ENCODE assay signal across 8 mouse cellular contexts in genomic region chr10:63424475-63424814, GRCm38 (mm10). TPM values are rescaled to one million over a fixed set of nuclear protein-coding genes. Genes with fewer than 3 reads are reported as not detected.
DNase-seq lines count a peak whose midpoint lies in the region; ATAC-seq and TF ChIP-seq lines count a peak whose summit lies in the region.
"Had no signal": no experiment of that assay in that cellular context is flagged by ENCODE, and none has a peak within 500 bp of the region (broad histone marks: within the 10 kb centered on the region; RNA-seq: fewer than 3 reads in every experiment).

No protein-coding gene starts in this region.

- no peaks in the 10 kb centered on the region for H3K27me3 ChIP-seq in ES-Bruce4 (ENCODE audit: control insufficient read depth, insufficient read depth, low read length, poor library complexity, severe bottlenecking)
- no peaks in the 10 kb centered on the region; the same call in 1 of the 2 replicates for H3K27me3 ChIP-seq in liver, embryonic 12.5 days (replicated peaks)
- no peaks in the 10 kb centered on the region for H3K27me3 ChIP-seq in forebrain, embryonic 12.5 days

- H3K27ac ChIP-seq in ES-Bruce4 (ENCODE audit: insufficient read depth, low read length): no peak overlapping the region
- H3K27ac ChIP-seq in liver, embryonic 12.5 days: peak overlapping the region; percentile 81
- no peak overlapping the region for H3K27ac ChIP-seq in forebrain, embryonic 12.5 days

- no peaks in the 10 kb centered on the region for H3K9me3 ChIP-seq in ES-Bruce4 (replicated peaks; ENCODE audit: control insufficient read depth, insufficient read depth, low read length, poor library complexity, severe bottlenecking)
- no peaks in the 10 kb centered on the region for H3K9me3 ChIP-seq in liver, embryonic 12.5 days (replicated peaks)
- no peaks in the 10 kb centered on the region for H3K9me3 ChIP-seq in forebrain, embryonic 12.5 days

- no peak overlapping the region for H3K9ac ChIP-seq in ES-Bruce4 (ENCODE audit: low read depth, poor library complexity, severe bottlenecking)
- no peak overlapping the region for H3K9ac ChIP-seq in liver, embryonic 12.5 days
- no peak overlapping the region for H3K9ac ChIP-seq in forebrain, embryonic 12.5 days

- H3K4me2 ChIP-seq in liver, embryonic 12.5 days: no peak overlapping the region
- no peak overlapping the region for H3K4me2 ChIP-seq in forebrain, embryonic 12.5 days

- no peak overlapping the region for H3K4me3 ChIP-seq in ES-Bruce4 (ENCODE audit: low read depth, low read length)
- no peak overlapping the region for H3K4me3 ChIP-seq in liver, embryonic 12.5 days
- H3K4me3 ChIP-seq in forebrain, embryonic 12.5 days (replicated peaks): no peak overlapping the region

- H3K4me1 ChIP-seq in ES-Bruce4 (ENCODE audit: control insufficient read depth, insufficient read depth, low read length): no peaks in the 10 kb centered on the region
- peaks cover 33% of the 10 kb centered on the region for H3K4me1 ChIP-seq in liver, embryonic 12.5 days
- no peaks in the 10 kb centered on the region; the same call in 1 of the 2 replicates for H3K4me1 ChIP-seq in forebrain, embryonic 12.5 days

- TF ChIP-seq EP300 in ES-Bruce4 (IDR thresholded peaks at IDR 0.05; ENCODE audit: insufficient read depth, low read depth, low read length): no peak

- DNase-seq in kidney, adult 9 months: peak; percentile 48
- DNase-seq in kidney, adult 11 months: no peak
- peak; percentile 17 for DNase-seq in adrenal gland, postnatal 25 days
- peak; percentile 55 to 58 for DNase-seq in spleen, postnatal 36 days (ENCODE audit: low spot score in 2 of 2)

- no peaks in the 10 kb centered on the region for H3K36me3 ChIP-seq in ES-Bruce4 (ENCODE audit: control insufficient read depth, insufficient read depth, low read length, poor library complexity, severe bottlenecking)
- H3K36me3 ChIP-seq in liver, embryonic 12.5 days: no peaks in the 10 kb centered on the region
- H3K36me3 ChIP-seq in forebrain, embryonic 12.5 days (replicated peaks): no peaks in the 10 kb centered on the region

- TF ChIP-seq CTCF in ES-Bruce4 (IDR thresholded peaks at IDR 0.05; ENCODE audit: low read depth, low read length): peak; percentile 40

- ATAC-seq in liver, embryonic 12.5 days: no peak
- no peak for ATAC-seq in forebrain, embryonic 12.5 days (ENCODE audit: low FRiP score)

- no peak for TF ChIP-seq POLR2A in ES-Bruce4 (IDR thresholded peaks at IDR 0.05; ENCODE audit: insufficient read depth, low read length)

RNA-seq across cellular contexts. Expression of gene Gm7075, which starts 2.9 kb away (rescaled TPM):
- not detected in 2 replicates for polyA plus RNA-seq in ES-Bruce4 (2011; ENCODE audit: insufficient read depth, insufficient read length, low read depth, missing spikeins)
- not detected in 2 replicates for total RNA-seq in adrenal gland, postnatal 25 days (2021)
- polyA plus RNA-seq in liver, embryonic 12.5 days (2016; fragmentation: Nextera tagmentation; extraction: Ambion mirVana): not detected in 2 replicates
- polyA plus RNA-seq in forebrain, embryonic 12.5 days (2016; fragmentation: Nextera tagmentation; extraction: Ambion mirVana): not detected in 2 replicates
- total RNA-seq: left cerebral cortex, postnatal 25 days had no signal

RNA-seq across cellular contexts. Expression of gene Ctnna3, which starts 5.5 kb away (rescaled TPM):
- polyA plus RNA-seq in ES-Bruce4 (2011; ENCODE audit: insufficient read depth, insufficient read length, low read depth, missing spikeins): not detected in 2 replicates
- total RNA-seq in adrenal gland, postnatal 25 days (2021): 0.71 and 1.2 TPM in 2 replicates
- 0.05 and 0.08 TPM in 2 replicates for polyA plus RNA-seq in liver, embryonic 12.5 days (2016; fragmentation: Nextera tagmentation; extraction: Ambion mirVana)
- 0.34 TPM in 1 of 2 replicates, not detected in the other for polyA plus RNA-seq in forebrain, embryonic 12.5 days (2016; fragmentation: Nextera tagmentation; extraction: Ambion mirVana)

RNA-seq across cellular contexts. Expression of gene Dnajc12, which starts 42.2 kb away (rescaled TPM):
- 3.7 and 4.6 TPM in 2 replicates for polyA plus RNA-seq in ES-Bruce4 (2011; ENCODE audit: insufficient read depth, insufficient read length, low read depth, missing spikeins)
- 9.0 and 15.1 TPM in 2 replicates for total RNA-seq in adrenal gland, postnatal 25 days (2021)
- polyA plus RNA-seq in liver, embryonic 12.5 days (2016; fragmentation: Nextera tagmentation; extraction: Ambion mirVana): 13.0 and 14.2 TPM in 2 replicates
- polyA plus RNA-seq in forebrain, embryonic 12.5 days (2016; fragmentation: Nextera tagmentation; extraction: Ambion mirVana): 7.4 and 9.1 TPM in 2 replicates

RNA-seq across cellular contexts. Expression of gene Sirt1, which starts 42.9 kb away (rescaled TPM):
- 53.5 and 54.2 TPM in 2 replicates for polyA plus RNA-seq in ES-Bruce4 (2011; ENCODE audit: insufficient read depth, insufficient read length, low read depth, missing spikeins)
- 16.2 and 17.7 TPM in 2 replicates for total RNA-seq in adrenal gland, postnatal 25 days (2021)
- 6.0 and 7.5 TPM in 2 replicates for polyA plus RNA-seq in liver, embryonic 12.5 days (2016; fragmentation: Nextera tagmentation; extraction: Ambion mirVana)
- polyA plus RNA-seq in forebrain, embryonic 12.5 days (2016; fragmentation: Nextera tagmentation; extraction: Ambion mirVana): 6.1 and 6.9 TPM in 2 replicates
